Mouse (Mus musculus) yolk sac, embryonic 10.5 days (tissue): ENCODE results near the gene P2ry2.
A peak's percentile ranks its signal among the peaks of the same experiment; 100 is the strongest.

Source experiments
- DNase-seq: peaks from one replicate; pipeline ENCODE4 v3.0.0-alpha.2; 2017; ENCODE audit warnings: low spot score

P2ry2 gene

DNA sequence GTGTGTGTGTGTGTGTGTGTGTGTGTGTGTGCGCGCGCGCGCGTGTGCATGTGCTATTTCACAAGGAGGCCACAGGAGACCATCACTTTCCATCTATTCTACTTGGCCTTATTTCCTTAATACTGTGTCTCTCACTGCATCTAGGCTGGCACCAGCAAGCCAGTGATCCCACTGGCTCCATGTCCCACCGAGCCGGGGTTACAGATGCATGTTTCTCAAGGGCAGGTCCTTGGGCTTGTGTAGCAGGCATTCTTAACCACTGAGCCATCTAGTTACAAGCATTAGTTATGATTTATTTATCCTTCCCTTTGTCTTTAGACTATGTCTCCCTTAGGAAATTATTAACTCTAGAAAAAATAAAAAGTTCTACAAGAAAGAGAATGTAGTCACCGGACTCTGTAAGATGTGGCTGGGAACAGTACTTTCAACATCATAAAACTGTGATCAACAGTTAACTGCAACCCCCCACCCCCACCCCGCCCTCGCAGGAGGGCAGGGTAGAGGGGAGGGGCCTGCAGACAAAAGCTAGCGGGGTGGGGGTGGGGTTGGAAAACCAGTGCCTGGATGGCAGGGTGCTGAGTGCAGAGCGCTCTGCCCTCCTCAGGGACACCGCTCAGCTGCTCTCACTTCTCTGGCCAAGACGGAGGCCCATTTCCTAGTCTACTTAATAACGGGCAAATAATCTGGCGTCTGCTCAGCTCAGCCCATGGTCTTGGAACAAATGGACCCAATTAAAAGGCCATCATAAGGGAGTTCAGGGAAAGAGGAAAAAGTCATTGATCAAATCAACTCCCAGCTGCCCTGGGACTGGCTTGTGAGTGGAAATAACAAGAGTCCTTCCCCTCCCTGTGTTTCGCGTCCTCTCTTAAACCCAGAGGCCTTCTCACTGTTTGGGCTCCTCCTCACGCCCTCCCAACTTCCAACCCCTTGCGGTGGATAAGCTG, 27.9 kb downstream of the P2ry2 start:
- DNase-seq, result peak; percentile 66

DNA sequence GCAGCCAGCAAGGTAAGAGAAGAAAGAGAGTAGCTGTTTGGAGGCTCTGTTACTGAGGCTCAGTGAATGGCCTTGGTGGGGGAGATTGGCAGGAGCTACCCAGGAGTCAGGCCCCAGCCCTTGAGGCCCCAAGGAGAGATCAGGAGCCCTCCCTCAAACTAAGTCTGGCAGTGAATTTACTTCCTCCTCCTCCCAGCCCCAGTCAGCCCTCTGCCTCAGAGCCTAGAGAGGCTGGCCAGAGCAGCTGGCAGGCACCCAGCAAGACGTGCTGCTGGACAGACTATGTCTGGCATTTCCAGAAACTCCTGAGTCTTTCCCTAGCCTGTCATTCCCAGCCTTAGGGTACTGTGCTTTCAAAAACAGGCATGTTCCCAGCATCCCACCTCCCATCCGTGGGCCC, 33.5 kb downstream of the P2ry2 start:
- peak; percentile 37 for DNase-seq

DNA sequence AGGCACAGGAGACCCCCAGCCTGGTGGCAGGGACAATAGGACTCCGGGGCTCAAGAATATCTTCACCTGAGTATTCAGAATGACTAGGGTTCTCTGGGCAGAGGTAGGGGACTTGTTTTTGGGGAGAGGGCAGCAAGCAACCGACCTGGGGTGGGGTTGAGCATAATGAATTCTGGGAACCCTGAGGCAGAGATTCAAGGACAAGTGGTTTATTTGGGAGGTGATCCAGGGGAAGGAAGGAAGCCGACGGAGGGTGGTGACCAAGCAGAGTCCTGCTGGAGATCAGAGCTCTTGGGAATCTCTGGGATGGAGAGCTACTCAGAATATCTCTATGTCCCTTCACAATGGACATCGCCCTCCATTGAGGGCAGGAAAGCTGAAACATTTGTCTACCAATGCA, 34.5 kb downstream of the P2ry2 start:
- no peak for DNase-seq

DNA sequence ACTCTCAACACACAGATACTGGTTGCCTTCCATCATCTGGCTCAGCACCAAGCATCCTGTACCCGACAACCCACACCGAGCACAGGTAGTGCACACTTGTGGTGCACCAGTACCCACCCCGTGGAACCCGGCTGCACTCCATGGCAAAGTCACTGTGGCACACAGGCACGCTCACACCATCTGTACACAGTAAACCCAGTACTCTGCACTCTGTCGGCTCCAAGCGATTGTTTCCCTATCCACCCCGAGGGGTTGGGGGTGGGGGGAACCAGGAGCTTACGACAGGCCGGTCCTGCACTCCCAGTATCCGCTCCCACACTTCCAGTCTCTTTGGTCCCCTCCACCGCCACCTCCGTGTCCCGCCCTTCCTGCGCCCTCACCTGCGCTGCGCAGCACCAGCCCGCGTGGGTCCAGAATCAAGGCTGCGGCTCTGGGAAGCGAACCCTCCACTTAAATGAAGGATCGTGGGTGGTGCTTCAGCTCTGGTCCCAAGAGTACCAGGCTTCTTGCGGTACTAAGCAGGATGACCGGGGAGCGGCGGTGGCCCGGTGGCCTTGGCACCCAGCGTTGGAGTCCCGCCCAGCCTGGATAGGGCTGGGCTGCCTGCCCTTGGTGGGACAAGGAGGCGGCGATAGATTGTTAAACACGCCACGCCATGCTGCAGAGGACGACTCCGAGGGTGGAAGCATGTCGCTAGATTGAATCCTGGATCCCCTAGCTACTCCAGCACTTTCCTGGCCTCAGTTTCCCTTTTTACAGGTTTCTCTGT, 38.3 kb downstream of the P2ry2 start, which contains the start of gene P2ry6:
Gene P2ry6 (minus strand): TSS at position 515 of the 769 bp plus-strand sequence.
- DNase-seq, result no peak

DNA sequence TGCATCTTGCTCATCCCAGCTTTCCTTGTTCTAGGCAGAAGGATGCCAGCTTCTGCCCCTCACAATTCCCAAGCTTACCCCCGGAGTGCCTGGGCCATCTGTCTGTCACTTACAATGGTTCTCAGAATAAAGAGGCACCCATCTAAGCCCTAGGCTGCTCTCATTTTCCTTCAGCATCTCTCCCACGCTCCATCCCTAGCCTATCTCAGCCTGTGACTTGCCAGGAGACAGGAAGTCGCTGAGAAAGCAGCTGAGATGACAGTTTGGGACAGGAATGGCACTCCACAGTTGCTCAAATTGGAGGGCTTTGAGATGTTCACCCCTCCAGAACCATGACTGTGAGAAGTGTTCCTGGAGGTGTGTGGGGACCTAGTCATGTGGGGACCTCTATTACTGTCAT, 39.8 kb downstream of the P2ry2 start:
- no peak for DNase-seq

DNA sequence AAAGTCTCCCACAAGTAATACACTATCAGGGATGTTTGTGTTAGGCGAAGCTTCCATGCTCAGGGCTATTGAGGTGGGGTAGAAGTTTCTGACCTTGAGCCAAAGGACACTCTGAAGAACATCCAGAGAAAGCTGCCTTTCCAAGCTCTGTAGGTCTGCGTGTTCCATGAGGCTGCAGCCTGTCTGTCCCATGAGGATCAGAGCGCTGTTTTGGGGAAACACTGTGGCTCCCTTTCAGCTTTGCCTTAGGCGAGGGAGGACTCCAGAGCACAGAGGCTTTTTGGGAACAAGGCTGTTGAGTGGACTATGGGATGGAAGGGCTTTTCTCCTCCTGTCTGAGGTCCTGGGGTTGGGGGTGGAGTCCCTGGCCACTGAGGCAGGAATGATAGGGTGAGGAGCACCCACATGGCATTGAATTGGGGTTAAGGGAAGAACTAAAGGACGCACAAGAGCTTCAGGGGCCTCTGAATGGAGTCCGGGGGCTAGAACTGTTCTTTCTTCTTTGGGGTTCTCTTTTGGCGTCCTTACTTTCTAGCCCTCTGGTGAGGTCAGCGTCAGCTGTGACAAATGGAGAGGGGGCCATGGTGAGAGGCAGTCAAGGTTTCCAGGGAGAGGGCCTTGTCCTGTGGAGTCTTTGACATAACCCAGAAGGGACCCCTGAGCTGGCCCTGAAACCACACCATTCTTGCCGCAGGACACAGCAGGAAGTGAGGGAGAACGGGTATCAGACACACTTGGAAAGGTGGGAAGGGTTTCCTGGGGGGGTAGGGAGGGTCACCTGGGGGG, 43.6 kb downstream of the P2ry2 start:
- DNase-seq, result no peak

DNA sequence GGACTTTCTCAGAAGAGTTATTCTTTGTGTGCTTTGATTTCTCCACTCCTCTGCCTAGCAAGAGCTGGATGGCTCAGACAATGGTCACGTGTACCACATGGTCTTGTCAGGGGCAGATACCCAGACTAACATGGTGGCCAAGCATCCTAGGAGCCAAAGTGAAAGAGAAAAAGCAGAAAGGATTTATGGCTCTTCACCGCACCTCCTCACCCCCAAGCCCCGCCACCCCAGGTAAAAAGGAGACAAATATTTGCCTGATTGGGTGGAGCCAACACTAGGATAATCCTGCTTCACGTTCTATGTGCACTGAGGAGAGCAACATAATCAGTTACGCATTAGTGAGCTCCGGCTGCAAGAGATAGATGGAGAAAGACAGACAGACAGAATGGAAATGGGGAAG, 44.3 kb downstream of the P2ry2 start:
- DNase-seq, result peak; percentile 52

DNA sequence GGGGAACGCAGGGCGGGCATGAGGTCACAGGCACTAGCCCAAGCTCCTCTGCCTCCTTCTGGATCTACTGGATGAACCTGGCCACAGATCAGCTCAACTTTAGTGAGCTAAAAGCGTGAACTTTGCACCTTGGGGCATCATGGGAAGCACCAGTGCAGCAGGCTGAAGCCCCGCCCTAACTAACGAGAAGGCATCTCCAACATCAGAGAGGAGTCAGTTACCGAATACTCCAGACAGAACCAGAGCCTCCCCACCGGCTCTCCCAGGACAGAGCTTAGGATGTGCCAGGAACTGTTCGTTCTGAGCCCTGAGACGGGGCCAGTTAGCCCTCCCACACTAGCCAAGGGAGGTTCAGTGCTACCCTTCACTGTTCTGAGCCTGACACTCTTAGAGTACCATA, 44.8 kb downstream of the P2ry2 start:
- peak; percentile 55 for DNase-seq

DNA sequence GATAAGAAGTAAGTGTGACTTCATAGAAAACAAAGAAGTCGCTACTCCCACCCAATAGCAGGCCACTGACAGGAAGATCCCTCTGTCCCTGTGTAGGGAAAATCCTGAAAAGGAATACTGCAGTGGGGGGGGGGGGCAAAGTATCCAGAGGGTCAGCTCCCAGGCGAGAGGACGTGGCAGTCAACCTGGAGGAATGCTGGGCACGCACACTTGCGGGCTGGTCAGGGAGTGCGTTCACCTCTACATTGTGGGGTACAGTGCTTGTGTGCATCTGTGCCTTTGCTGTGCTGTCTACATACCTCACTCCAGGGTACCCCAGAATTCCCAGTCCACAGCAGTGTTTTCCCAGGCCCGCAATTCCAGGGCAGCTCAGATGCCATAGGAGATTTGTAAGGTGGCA, 46.7 kb downstream of the P2ry2 start:
- DNase-seq, result no peak

DNA sequence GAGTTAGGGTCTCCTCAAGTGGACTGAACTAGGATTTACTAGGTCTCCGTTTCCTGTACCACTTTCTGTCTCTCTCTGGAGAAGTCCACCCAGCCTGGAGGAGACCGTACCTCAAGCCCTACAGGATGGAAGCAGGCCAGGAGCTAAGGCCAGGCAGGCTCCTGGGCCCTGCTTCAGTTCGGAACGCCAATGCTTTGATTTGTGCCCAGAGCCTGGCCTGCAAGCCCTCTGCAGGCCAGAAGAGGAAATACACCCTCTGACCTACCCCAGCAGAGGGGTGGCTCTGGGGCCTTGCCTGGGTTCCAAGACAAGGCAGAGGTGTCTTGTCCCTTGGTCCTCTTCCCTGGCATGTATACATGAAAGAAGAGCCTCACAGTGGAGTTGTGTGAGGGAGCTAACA, 47.6 kb downstream of the P2ry2 start:
- no peak for DNase-seq

DNA sequence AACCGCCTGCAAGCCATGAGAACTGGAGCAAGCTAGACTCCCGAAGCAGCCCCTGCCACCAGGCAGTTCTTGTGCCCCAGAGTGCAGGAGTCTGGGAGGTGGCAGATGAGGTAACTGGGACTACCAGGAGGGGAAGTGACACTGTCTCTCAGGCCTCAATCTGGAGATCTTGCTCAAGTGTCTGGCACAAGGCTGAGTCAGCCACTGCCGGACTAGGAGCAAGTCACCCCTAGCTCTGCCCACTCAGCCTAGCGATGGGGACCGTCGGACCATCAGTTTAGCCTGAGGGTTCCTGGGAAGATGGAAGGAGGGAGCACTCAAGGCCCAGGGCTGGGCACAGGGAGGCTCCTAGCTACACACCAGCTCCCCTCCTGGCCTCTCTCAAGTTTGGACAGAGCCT, 48.4 kb downstream of the P2ry2 start:
- DNase-seq, result no peak

DNA sequence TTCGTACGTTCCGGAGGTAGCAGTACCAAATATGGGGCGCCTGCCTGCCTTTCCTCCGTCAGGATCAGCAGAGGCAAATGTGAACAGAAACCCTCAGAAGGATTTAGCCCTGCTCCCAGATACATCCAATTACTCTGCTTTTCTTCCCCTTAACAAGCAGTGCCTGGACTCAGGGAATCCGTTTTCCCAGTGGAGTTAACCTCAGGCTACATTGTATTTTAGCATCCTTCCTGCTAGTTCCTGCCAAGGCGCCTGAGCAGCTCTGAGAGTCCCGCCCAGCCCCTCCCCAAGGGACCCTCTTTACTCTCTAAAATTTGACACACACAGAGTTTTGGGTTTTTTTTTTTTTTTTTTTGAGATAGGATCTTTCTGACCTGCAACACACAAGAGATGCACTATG, 49.3 kb downstream of the P2ry2 start:
- DNase-seq, result no peak

DNA sequence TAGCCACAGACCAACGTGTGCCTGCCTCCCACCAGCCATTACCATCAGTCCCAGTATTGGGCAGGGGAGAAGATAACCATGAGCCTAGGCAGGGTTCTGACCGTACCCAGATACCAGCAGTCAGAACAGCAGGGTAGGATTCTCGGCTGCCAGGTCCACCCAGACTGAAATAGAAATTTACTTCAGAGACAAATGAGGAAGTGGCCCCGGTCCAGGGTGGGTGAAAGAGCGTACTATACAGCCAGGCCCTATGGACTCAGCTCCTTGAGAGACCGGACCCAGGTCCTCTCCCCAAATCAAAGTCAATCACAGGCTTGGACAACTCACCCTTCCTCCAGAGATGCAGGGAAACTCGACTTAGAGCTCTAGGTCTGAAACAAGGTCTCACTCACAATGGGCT, 51.5 kb downstream of the P2ry2 start:
- DNase-seq, result no peak

DNA sequence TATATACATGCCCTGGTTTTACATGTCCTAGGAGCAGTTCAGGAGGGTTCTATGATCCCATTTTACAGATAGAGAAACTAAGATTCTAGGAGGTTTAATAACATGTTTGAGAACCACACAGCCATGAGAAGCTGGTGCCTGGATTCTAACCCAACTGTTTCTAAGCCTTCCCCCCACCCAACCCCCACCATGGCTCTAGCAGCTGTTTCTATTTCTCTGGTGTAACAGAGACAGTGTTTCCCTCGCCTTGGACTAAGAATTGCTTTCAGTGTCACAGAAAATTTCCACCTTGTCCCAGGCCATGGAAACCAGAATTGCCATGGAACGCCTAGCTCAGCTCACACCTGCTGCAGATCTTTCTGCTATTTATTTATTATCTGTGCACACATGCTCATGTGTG, 52.2 kb downstream of the P2ry2 start:
- DNase-seq, result no peak

DNA sequence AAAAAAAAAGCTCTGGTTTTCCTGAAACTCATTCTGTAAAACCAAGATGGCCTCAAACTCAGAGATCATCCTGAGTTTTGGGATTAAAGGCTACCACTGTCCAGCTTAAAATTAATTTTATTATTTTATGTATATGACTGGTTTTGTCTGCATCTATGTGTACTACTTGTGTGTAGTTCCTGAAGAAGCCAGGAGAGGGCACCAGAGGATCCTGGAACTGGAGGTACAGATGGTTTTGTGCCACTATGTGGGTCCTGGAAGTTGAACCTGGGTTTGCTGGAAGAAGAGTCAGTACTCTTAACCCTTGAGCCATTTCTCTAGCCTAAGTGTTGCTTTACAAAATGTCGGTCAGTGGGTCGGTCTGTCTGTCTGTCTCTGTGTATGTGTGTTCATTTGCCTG, 54.2 kb downstream of the P2ry2 start:
- DNase-seq, result no peak

DNA sequence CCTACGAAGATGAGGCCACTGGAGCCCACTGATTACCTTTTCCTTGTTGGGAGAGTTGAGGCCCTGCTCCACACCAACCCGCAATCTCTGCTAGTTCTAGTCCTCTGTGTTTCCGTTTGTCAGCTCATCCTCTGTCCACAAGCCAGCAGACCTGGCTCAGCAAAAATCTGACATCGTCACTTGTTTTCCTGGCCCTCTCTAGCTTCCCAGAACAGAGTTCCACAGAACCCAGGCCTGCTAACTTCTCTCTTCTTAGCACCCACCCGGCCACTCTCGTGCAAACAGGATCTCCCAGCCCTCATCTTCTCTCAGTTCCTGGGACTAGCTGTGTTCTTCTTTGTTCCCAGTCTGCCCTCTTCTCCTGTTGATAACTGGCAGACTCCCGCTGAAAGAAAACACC, 60.0 kb downstream of the P2ry2 start:
- no peak for DNase-seq

DNA sequence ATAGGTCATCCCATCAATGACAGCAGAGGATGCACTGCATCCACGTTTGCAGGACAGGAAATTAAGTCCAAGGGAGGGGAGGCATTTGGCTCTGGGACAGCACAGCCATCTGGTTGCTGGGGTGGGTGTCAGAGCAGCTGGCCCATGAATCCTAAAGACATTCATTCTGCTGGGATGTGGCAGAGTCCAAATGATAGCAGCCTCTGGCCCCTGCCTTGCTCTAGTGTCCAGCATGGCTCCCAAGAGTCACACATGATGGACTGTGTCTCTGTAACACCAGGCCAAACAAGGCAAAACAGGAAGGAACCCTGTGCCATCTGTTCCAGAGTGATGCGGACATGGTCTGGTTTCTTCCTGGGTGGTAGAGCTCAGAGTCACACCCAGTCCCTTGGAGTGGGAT, 60.8 kb downstream of the P2ry2 start:
- DNase-seq, result no peak

DNA sequence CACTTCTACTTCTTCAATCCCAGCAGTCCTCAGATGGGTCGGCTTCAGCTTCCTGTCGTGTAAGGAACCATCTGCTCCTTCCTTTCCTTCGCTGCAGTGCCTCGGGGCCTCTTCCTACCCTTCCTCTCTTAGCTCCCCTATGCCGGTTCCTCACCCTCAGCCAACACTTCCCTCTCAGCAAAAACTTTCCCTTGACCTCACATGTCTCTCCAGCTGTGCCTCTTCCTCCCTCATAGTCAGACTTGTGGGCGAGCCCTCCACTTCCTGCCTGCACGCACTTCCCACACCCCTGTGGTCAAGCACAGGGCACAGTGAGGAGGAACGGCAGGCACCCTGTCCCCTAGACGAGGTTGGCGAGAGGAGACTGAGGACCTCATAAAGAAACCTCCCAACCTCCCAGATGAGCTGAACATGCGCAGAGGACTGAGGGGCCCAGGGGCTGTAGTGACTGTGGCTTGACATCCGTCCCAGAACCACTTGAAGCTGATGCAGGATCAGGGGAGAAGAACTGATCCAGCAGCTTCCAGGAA, 62.1 kb downstream of the P2ry2 start:
- no peak for DNase-seq

DNA sequence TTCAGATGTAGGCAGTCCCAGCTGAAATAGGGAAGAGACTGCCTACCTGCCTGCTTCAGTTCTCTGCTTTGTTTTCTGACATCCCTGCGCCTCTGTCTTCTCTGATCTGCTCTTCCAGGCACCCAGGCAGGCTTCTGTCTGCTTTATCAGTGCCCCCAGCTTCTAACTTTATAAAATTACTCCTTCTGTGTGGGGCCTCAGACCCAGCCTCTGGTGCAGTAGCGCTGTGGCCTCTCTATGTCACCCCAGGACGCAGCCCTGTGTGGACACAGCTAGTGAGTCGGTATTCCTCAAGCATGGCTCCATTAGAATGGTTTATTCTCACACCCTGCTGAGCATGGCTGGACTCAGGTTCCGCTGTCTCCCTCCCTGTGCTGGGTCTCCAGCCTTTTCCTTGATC, 62.6 kb downstream of the P2ry2 start:
- DNase-seq, result no peak
